Mouse (Mus musculus) hindbrain, embryonic 12.5 days (tissue): ENCODE measurements around the gene Vwa3b. TPM values are rescaled to one million over a fixed set of nuclear protein-coding genes. Genes with fewer than 3 reads are reported as not detected.

Source experiments
- ATAC-seq: fragments of 200-750 bp; cut with Nextera tagmentation; 2 replicates; pipeline ENCODE4 v1.8.0; 2017; ENCODE audit warnings: moderate TSS enrichment; ENCODE audit not compliant: low FRiP score
- H3K27ac ChIP-seq: fragments of 300-500 bp; sonication (generic); 2 replicates; pipeline ENCODE4 v1.5.1; 2016; ENCODE audit warnings: mild to moderate bottlenecking
- H3K27me3 ChIP-seq: fragments of 300-500 bp; sonication (generic); 2 replicates; pipeline ENCODE4 v1.6.1; 2016; ENCODE audit warnings: mild to moderate bottlenecking
- H3K36me3 ChIP-seq: fragments of 300-500 bp; sonication (generic); 2 replicates; pipeline ENCODE4 v1.6.1; 2016; ENCODE audit warnings: mild to moderate bottlenecking
- H3K4me1 ChIP-seq: fragments of 300-500 bp; sonication (generic); 2 replicates; pipeline ENCODE4 v1.6.1; 2016
- H3K4me2 ChIP-seq: fragments of 300-500 bp; sonication (generic); replicated peaks from 2 replicates; pipeline ENCODE4 v1.6.1; 2016; ENCODE audit warnings: mild to moderate bottlenecking
- H3K4me3 ChIP-seq: fragments of 300-500 bp; sonication (generic); 2 replicates; pipeline ENCODE4 v1.5.1; 2016; ENCODE audit warnings: mild to moderate bottlenecking
- H3K9ac ChIP-seq: fragments of 300-500 bp; sonication (generic); 2 replicates; pipeline ENCODE4 v1.6.1; 2016; ENCODE audit warnings: mild to moderate bottlenecking, moderate library complexity
- H3K9me3 ChIP-seq: fragments of 300-500 bp; sonication (generic); replicated peaks from 2 replicates; pipeline ENCODE4 v1.6.1; 2016; ENCODE audit warnings: mild to moderate bottlenecking
- WGBS: fragments of 180-500 bp; shearing (Covaris S2); methylation state at CpG from one replicate; pipeline ENCODE4 v1.1.7; 2016; 5-methylcytosine and 5-hydroxymethylcytosine counted together
- polyA plus RNA-seq: library from polyadenylated mRNA; unstranded; fragments of >200 nt; fragmentation: Nextera tagmentation; extraction: Ambion mirVana; gene quantifications from 2 replicates; pipeline ENCODE4 v1.2.1, GENCODE M21; 2016

Gene Vwa3b
- polyA plus RNA-seq, 1 experiment from 2014 or later, result 0.96 TPM

DNA sequence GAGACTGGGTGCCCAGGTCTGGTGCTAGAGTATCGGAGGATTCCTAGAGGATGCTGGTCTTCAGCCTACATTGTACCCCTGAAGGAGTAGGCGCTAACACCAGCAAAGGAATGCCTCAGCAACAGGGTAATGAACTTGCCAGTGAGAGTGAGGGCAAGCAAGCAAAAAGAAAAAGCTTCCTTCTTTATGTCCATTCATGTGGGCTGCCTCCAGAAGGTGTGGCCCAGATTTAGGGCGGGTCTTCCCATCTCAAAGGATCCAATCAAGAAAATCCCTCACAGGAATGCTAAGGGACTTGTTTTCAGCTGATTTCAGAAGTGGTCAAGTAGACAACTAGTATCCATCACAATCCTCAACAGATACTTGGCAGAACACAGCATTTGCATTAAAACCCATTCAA lies 16.8 kb downstream of the Vwa3b start:
- Histone ChIP-seq H3K27ac (no peak overlapping the region), H3K4me3 (no peak overlapping the region), H3K4me1 (no peaks in the 10 kb centered on the region), H3K27me3 (no peaks in the 10 kb centered on the region), H3K36me3 (no peaks in the 10 kb centered on the region), H3K9ac (no peak overlapping the region), H3K9me3 (peaks cover 6% of the 10 kb centered on the region; the same call in 1 of the 2 replicates), H3K4me2 (no peak overlapping the region)
- 90% methylated on average over 3 of the region's 3 CpGs for WGBS
- no peak for ATAC-seq

GRCm38 (mm10) chr1:37045472-37045871 lies 19.1 kb downstream of the Vwa3b start:
- H3K27me3 ChIP-seq, result no peaks in the 10 kb centered on the region
- no peak overlapping the region for H3K27ac ChIP-seq
- H3K4me3 ChIP-seq, result no peak overlapping the region
- 66% methylated on average over 5 of the region's 5 CpGs for WGBS
- ATAC-seq, result no peak
- H3K36me3 ChIP-seq, result no peaks in the 10 kb centered on the region
- no peak overlapping the region for H3K9ac ChIP-seq
- peaks cover 6% of the 10 kb centered on the region; the same call in 1 of the 2 replicates for H3K9me3 ChIP-seq
- no peaks in the 10 kb centered on the region for H3K4me1 ChIP-seq
- H3K4me2 ChIP-seq, result no peak overlapping the region

DNA sequence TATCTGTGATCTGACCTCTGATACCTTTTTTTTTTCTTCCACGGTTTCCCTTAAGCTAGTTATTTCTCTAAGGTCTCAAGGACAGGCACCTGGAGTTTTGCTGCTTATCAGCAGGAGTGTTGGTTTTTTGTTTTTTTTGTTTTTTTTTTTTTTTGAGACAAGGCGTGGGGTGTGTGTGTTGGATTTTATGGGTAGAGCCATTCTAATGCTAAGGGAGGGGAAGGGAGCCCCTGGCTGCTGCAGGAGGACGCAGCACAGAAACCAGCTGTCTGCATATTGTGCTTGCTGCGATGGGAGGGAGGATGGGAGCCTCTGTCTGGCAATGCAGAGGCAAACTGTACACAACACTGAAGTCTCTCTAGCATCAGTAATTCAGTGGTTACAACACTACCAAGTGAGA lies 22.8 kb downstream of the Vwa3b start:
- 55% methylated on average over 4 of the region's 4 CpGs for WGBS

GRCm38 (mm10) chr1:37053691-37054090 lies 27.3 kb downstream of the Vwa3b start:
- 80% methylated on average over 4 of the region's 4 CpGs for WGBS
- no peaks in the 10 kb centered on the region for H3K36me3 ChIP-seq
- H3K4me1 ChIP-seq, result no peaks in the 10 kb centered on the region
- H3K9me3 ChIP-seq, result no peaks in the 10 kb centered on the region
- H3K27ac ChIP-seq, result no peak overlapping the region
- H3K27me3 ChIP-seq, result no peaks in the 10 kb centered on the region
- H3K9ac ChIP-seq, result no peak overlapping the region
- H3K4me2 ChIP-seq, result no peak overlapping the region
- no peak overlapping the region for H3K4me3 ChIP-seq
- no peak for ATAC-seq

More for the DNA sequence above, 22.8 kb downstream of the Vwa3b start:
- Histone ChIP-seq H3K9me3 (peaks cover 6% of the 10 kb centered on the region; the same call in 1 of the 2 replicates), H3K4me3 (no peak overlapping the region), H3K27me3 (no peaks in the 10 kb centered on the region), H3K27ac (no peak overlapping the region), H3K36me3 (no peaks in the 10 kb centered on the region), H3K4me2 (no peak overlapping the region), H3K9ac (no peak overlapping the region), H3K4me1 (no peaks in the 10 kb centered on the region)
- ATAC-seq, result no peak

DNA sequence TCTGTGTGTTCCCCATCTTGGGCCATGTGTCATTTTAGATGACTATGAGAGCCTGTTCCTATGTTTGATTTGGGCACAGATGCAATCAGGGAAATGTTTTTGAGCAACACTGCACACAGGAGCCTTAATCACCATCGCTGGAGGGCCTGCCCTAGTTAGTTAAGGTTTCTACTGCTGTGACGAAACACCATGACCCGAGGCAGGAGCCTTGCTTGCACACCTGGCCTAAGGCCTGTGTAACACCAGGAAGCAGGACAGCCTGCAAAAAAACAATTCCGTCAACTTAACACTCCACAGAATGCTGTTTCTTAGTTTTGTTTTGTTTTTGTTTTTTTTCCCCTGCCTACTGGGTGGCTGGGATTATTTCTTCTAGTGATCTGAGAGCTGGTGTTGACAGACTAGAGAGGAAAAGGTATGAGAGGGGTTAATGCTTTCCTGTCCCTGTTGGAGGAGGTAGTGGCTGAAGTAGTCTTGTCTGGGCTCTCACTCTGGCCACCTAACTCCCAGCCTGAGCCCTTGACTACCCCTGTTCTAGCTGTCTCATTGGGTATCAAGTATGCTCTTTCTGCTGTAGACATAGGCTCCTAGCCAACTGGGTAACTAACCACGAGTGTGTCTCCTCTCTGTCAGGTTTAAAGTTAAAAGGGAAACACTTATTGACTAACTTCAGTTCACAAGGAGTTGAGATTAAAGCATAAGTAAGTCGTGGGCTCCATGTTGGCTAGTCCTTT lies 30.6 kb downstream of the Vwa3b start:
- Histone ChIP-seq H3K9ac (no peak overlapping the region), H3K36me3 (no peaks in the 10 kb centered on the region), H3K4me1 (no peaks in the 10 kb centered on the region), H3K4me2 (no peak overlapping the region), H3K27ac (no peak overlapping the region), H3K27me3 (no peaks in the 10 kb centered on the region), H3K9me3 (no peaks in the 10 kb centered on the region), H3K4me3 (no peak overlapping the region)
- WGBS, result 82% methylated on average over 6 of the region's 6 CpGs
- ATAC-seq, result no peak

DNA sequence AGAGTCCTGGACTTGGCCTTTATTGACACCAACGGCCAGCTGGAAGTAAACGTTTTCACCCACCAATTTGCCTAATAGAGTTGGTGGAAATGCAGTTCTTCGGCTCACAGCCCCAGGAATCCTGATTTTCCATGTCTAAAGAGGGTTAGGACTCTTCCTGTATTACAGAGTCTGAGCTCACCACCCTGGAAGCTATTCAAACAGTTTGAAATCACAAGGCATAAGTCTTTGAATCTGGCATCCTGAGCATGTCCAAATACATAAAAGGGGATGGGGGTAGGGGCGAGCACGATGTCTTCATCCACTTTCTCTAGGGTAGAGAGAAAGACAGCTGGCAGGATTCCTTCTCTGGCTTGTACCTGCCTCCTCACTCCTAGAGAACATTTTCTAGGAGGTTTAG lies 34.5 kb downstream of the Vwa3b start:
- Histone ChIP-seq H3K27ac (no peak overlapping the region), H3K9me3 (no peaks in the 10 kb centered on the region), H3K27me3 (no peaks in the 10 kb centered on the region), H3K4me2 (no peak overlapping the region), H3K4me3 (no peak overlapping the region), H3K36me3 (no peaks in the 10 kb centered on the region), H3K9ac (no peak overlapping the region), H3K4me1 (0 out of 2 replicates have a peak, but pooled peaks cover 6% of the 10 kb centered on the region)
- ATAC-seq, result no peak
- 79% methylated on average over 5 of the region's 5 CpGs for WGBS

DNA sequence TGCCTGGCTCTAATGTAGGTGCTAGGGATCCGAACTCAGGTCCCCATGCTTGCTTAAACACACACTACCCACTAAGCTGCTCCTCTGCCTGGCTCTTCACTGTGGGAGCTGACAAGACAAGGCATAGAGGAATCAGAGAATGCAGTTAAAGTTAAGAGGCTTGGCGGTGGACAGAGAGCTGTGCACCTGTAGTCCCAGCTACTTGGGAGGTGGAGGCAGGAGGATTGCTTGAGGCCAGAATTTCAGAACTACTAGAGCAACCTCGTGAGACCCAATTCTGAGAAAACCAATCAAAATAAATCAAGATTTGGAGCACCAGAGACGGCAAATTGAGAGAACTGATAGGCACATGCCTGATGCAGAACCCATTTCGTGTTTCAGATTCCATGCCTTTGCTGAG lies 36.7 kb downstream of the Vwa3b start:
- 89% methylated on average over 5 of the region's 5 CpGs for whole genome bisulfite sequencing

DNA sequence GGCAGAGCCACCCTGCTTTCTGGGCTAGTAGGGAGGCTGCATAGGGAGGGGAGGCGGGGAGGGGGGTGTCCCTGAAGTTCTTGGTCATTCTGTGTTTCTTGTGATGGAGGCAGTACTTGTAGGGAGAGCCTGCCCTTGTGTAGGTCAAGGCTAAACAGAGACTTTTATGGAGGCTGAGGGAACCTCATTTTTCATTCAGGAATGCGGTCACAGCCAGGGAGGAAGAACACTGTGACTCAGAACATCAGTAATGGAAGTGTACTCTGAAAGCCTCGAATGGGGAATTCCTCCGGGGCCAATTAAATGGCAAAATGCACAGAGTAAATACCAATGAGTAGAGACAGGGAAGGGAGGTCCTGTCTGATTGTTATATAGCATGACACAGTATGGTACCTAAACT lies 37.4 kb downstream of the Vwa3b start:
- Histone ChIP-seq H3K4me1 (0 out of 2 replicates have a peak, but pooled peaks cover 6% of the 10 kb centered on the region), H3K27me3 (no peaks in the 10 kb centered on the region), H3K4me3 (no peak overlapping the region), H3K9ac (no peak overlapping the region), H3K36me3 (no peaks in the 10 kb centered on the region), H3K4me2 (no peak overlapping the region), H3K9me3 (no peaks in the 10 kb centered on the region), H3K27ac (no peak overlapping the region)
- whole genome bisulfite sequencing, result 65% methylated on average over 4 of the region's 4 CpGs
- ATAC-seq, result no peak

More for the DNA sequence above, 36.7 kb downstream of the Vwa3b start:
- ATAC-seq, result no peak
- H3K36me3 ChIP-seq, result no peaks in the 10 kb centered on the region
- no peak overlapping the region for H3K9ac ChIP-seq
- H3K9me3 ChIP-seq, result no peaks in the 10 kb centered on the region
- H3K4me2 ChIP-seq, result no peak overlapping the region
- no peak overlapping the region for H3K27ac ChIP-seq
- H3K4me3 ChIP-seq, result no peak overlapping the region
- H3K27me3 ChIP-seq, result no peaks in the 10 kb centered on the region
- 0 out of 2 replicates have a peak, but pooled peaks cover 6% of the 10 kb centered on the region for H3K4me1 ChIP-seq

- no peak overlapping the region for H3K4me3 ChIP-seq
- 89% methylated on average over 11 of the region's 11 CpGs for WGBS
Measured at GRCm38 (mm10) chr1:37065658-37066412, 39.4 kb downstream of the Vwa3b start.

DNA sequence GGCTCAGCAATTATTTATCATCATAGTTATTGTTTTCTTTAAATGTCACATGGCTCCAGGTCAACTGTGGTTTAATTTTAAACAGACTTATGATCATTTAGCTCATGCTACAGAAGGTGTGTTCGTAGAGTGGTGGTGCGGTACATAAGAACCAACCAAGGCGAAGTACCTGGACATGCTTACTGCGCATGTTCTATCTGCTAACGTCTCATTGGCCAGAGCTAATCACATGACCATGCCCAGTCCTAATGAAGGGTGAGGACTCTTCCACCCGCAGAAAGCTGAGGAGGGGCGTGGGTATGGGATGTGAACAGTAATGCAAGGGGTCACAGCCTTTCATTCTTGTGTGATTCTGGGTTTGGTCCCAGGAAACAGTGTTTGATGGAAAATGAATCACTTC lies 49.4 kb downstream of the Vwa3b start:
- no peak overlapping the region for H3K9ac ChIP-seq
- no peaks in the 10 kb centered on the region for H3K9me3 ChIP-seq
- no peak overlapping the region for H3K27ac ChIP-seq
- no peaks in the 10 kb centered on the region for H3K27me3 ChIP-seq
- no peak overlapping the region for H3K4me2 ChIP-seq
- H3K4me3 ChIP-seq, result no peak overlapping the region
- no peaks in the 10 kb centered on the region for H3K36me3 ChIP-seq
- H3K4me1 ChIP-seq, result no peaks in the 10 kb centered on the region
- 96% methylated on average over 7 of the region's 7 CpGs for WGBS
- ATAC-seq, result no peak

More at GRCm38 (mm10) chr1:37065658-37066412, 39.4 kb downstream of the Vwa3b start:
- Histone ChIP-seq H3K9ac (no peak overlapping the region), H3K9me3 (no peaks in the 10 kb centered on the region), H3K27ac (no peak overlapping the region), H3K4me1 (0 out of 2 replicates have a peak, but pooled peaks cover 6% of the 10 kb centered on the region), H3K4me2 (no peak overlapping the region), H3K27me3 (no peaks in the 10 kb centered on the region), H3K36me3 (no peaks in the 10 kb centered on the region)
- no peak for ATAC-seq

- Histone ChIP-seq H3K27ac (no peak overlapping the region), H3K4me1 (no peaks in the 10 kb centered on the region), H3K9ac (no peak overlapping the region), H3K4me2 (no peak overlapping the region), H3K36me3 (no peaks in the 10 kb centered on the region), H3K9me3 (no peaks in the 10 kb centered on the region), H3K27me3 (no peaks in the 10 kb centered on the region), H3K4me3 (no peak overlapping the region)
- no peak for ATAC-seq
- 79% methylated on average over 9 of the region's 9 CpGs for WGBS
Measured at GRCm38 (mm10) chr1:37077266-37077665, 50.9 kb downstream of the Vwa3b start.

GRCm38 (mm10) chr1:37077955-37078549 lies 51.7 kb downstream of the Vwa3b start:
- H3K4me2 ChIP-seq, result no peak overlapping the region
- no peak overlapping the region for H3K27ac ChIP-seq
- no peaks in the 10 kb centered on the region for H3K36me3 ChIP-seq
- 80% methylated on average over 14 of the region's 14 CpGs for WGBS
- no peaks in the 10 kb centered on the region for H3K9me3 ChIP-seq
- no peak overlapping the region for H3K4me3 ChIP-seq
- no peaks in the 10 kb centered on the region for H3K27me3 ChIP-seq
- no peak for ATAC-seq
- no peaks in the 10 kb centered on the region for H3K4me1 ChIP-seq
- no peak overlapping the region for H3K9ac ChIP-seq
